Mouse (Mus musculus): ENCODE measurements around the gene Ttc21a.

DNA sequence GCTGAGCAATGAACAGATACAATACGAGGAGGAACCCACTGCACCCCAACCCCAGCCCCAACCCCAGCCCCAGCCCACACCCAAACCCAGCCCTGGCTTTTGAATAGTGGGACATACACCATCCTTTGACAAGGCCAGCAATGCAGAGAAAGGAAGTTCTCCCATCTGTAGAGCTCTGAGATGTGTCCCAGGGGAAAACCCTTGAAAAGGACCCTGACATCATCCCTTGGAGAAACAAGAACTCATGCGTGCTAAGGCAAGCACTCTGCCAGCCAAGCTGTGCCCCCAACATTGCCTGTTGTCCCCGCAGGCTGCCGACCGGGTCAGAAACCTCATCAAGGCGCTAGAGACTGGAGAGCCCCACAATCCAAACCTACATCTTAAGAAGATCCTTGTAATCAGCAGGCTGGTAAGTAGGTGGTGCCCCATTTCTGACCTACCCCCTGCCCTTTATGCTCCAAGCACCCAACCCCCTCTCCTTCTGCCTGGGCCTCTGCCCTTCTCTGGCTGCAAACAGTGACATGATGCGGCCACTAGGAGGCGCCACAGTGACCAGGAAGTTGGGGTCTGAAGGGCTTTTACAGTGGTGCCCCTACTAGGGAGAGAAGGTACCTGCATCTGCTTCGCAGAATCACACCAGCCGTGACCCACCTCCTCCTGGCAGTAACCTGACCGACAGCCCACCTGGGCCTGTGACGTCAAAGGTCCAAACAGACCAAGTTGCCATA, 7.9 kb downstream of the Ttc21a start:
- TF ChIP-seq POLR2A (IDR thresholded peaks at IDR 0.05; ENCODE audit: low read depth, low read length) (no peak), CTCF (IDR thresholded peaks at IDR 0.05; ENCODE audit: borderline replicate concordance, insufficient read depth, low read length) (no peak; the same call in 1 of the 2 replicates)

Data from embryonic fibroblast, embryonic 13.5 days (primary cell).